Mouse (Mus musculus) spleen, adult 2 months (tissue): ENCODE results near the gene Ivns1abp.

Experiments used
- CTCF ChIP-seq: fragments of 200-500 bp; IDR thresholded peaks from 2 replicates; pipeline ENCODE4 v1.5.1; 2011; ENCODE audit warnings: mild to moderate bottlenecking, inconsistent platforms; ENCODE audit not compliant: insufficient read depth, insufficient read length, insufficient replicate concordance; ENCODE audit errors: extremely low read depth
- POLR2A ChIP-seq: fragments of 200-500 bp; IDR thresholded peaks from 2 replicates; pipeline ENCODE4 v1.6.1; 2011; ENCODE audit warnings: low read depth, low read length, inconsistent platforms

DNA sequence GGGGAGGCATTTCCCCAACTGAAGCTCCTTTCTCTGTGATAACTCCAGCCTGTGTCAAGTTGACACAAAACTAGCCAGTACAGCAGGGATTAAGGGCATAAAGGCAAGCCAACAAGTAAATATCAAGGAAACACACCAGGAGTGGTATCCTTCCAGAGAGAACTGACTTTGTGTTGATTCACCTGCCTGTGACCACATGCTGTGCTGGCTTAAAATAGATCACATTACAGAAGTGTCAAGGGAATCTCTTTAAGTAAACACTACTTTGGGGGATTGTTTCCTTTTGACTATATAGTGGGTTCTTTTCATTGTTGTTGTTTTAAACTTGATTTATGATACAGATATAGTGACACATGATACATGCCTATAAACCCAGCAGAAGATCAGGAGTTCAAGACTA, 41.0 kb upstream of the Ivns1abp start:
- no peak for TF ChIP-seq CTCF
- TF ChIP-seq POLR2A = no peak
